Mouse (Mus musculus) regulatory T cell (primary cell): ENCODE measurements around the gene Lta.

Experiments
- in situ Hi-C: fragments of 300-600 bp; cut with MboI, MseI; formaldehyde crosslinking; loops from one replicate; pipeline ENCODE4 v1.15.1; 2025; ENCODE audit warnings: high pct_unique_total_duplicates

Gene Lta

DNA sequence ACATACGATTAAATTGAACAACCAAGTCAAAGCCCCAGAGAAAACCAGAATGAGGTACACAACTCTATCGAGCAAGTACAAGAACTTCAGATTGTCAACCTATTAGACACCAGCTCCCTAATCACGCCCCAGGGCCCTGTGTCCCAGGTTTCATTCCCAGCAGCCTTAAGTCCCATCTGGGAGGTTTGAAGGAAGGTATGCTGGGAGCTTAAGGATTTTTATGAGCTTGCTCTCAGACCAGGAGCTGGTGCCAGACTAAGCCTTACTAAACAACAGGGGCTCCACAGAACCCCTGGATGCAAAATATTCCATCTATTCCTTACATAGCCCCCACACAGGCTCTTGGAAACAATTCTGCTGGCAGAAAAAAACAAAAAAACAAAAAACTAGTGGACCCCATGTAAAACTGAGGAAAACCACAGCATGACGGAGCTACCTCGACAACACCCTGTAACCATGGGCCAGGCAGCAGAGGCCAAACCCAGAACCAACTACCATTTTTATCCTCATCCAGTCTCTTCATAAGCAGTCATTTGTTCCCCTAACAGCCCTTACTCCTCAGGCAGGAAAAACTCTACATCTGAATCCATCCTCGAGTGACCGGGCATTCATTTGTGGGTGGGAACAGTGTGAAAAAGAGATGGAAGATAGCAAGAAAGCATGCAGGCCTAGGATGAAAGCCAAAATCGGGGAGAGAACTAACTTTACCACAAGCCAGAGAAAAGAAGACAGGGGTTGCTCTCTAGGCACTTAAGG lies 41.6 kb downstream of the Lta start:
- in situ Hi-C loops = no loop called here

DNA sequence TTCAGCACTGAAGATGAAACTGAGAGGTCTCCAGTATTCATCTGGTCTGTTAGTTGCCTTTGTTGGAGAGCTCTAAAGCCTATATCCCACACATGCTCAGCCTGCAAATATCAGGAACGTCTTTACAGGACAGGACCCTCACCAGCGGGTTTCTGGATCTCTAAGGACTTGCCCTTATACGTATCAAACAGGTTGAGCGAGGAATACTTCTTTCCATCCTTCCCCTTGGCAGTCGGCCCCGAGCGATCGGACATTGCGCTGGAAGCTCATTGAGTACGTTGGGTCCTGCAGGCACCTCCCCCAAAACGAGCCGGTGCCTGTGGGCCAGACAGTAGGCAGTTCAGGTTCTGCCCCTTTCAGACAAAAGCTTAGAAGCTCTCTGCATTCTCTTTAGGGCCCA lies 42.4 kb downstream of the Lta start:
- in situ Hi-C loops = no loop called here

DNA sequence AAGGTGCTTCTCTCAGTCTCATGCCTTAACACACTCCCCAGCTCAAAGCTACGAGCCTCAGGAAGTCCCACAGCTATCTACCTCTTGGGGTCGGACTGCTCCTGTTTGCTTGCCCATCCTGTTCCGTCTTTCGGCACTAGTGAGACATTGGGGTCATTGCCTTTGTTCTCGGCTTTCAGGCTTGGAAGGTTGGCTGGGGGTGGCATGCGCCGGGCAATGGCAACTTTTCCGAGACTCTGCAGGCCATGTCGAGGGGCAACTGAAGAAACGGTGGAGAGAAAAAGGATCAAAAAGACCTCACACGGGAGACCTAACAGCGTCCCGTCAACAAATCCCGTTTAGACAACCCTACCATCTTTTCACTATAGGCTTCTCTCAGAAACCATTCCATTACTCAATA lies 43.0 kb downstream of the Lta start:
- in situ Hi-C loops = no loop called here

DNA sequence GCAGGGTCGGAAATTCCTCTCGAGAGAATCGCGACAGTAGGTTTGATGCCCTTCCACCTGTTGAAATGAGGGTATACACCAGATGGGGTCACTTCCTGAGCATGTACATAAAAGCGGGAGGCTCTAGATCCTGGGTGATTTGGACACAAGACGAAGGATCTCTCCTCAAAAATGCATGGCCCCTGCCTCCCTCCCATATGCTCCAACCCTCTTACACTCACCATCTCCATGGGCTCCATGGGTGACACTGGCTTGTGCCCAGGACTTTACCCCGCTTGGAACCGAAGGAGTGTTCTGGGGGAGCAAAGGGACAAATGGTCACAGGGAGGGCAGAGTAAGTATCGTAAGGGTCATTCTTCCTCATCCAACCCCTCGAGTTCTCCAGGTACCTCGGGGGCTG lies 43.7 kb downstream of the Lta start:
- in situ Hi-C loops = no loop called here

DNA sequence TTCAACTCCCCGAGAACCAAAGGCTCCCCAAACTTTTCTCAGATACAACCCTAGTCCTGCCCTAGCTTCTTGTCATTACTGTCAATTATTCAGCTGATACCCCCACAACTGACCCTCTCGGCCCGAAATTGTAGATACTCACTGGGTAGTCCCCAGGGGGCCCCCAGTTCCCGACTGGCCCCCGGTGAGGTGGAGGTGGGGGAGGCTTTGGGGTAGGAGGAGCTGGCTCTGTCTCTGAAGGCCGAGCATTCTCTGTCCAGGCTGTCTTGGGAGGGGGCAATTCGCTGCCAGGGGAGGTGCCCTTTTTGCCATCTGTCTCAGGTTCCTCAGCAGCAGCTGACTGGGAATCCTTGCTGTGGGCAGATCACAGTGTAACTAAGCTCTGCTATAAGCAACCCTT lies 45.5 kb downstream of the Lta start:
- in situ Hi-C loops = no loop called here

DNA sequence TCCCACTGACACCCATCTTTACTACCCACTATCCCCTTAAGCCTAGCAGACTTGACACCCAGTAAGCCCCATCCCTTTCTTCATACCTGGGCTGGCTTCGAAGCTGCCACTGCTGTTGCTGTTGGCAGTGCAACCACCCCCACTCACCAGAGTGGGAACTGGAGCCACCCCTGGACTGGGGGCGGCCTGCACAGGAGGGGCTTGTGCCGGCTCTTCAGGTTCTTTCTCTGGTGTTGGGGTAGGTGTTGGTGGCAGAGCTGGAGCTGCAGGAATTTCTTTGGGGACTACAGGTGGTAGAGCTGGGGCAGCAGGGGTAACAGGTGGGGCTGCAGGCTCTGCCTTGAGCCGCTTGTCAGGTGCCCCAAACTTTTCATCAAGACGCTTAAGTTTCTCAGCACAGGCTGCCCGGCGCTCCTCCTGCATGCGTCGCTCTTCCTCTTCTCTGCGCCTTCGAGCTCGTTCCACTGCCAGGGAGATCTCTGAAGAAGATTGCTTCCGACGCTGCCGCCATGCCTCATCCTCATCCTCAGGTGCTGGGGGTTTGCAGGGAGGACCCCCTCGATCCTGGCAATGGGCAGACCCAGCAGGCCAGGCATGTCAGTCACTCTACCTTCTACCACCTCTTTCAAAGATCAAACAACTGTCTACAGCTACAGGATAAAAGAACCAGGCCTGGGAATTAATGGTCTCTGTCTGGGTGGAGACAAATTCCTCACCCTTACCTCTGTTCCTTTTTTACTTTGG lies 46.1 kb downstream of the Lta start:
- in situ Hi-C loops = no loop called here

DNA sequence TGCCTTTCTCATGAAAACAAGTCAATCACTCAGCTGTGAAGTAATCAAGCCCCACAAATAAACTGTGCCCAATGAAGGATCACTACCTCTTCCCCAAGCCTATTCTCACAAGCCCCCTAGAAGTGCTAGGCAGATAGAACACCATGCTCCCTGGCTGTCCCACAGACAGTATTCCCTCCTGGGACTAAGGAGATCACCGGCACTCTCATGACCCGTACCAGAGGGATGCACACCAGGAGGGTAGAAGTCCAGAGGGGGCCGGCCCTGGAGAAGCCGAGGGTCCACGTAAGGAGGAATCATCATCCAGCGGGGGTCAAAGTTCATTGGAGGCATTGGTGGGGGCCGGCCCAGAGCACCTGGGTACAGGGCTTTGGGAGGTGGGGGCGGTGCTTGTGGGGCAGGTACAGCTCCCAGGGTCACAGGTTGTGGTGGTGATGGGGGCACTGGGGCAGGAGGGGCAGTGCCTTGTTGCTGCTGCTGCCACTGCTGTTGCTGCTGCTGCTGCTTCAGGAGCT lies 47.4 kb downstream of the Lta start:
- in situ Hi-C loops = no loop called here

DNA sequence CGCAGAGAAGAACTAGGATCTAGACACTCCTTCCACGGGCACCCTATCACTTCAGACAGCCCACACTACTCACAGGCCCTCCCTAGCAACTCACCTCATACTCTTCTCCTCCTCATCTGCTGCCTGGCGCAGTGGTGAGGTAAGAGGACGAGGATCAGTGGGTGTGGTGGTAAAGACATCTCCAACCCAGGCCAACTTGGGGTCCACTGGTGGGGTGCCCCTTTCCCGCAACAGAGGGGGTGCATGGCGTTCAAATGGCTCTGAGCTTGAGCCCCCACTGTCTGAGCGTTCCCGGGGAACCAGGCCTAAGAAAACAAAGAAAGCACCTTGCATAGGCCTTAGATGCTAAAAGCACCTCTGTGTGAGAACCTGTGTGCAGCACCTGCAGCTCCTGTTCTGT lies 47.9 kb downstream of the Lta start:
- in situ Hi-C loops = no loop called here

DNA sequence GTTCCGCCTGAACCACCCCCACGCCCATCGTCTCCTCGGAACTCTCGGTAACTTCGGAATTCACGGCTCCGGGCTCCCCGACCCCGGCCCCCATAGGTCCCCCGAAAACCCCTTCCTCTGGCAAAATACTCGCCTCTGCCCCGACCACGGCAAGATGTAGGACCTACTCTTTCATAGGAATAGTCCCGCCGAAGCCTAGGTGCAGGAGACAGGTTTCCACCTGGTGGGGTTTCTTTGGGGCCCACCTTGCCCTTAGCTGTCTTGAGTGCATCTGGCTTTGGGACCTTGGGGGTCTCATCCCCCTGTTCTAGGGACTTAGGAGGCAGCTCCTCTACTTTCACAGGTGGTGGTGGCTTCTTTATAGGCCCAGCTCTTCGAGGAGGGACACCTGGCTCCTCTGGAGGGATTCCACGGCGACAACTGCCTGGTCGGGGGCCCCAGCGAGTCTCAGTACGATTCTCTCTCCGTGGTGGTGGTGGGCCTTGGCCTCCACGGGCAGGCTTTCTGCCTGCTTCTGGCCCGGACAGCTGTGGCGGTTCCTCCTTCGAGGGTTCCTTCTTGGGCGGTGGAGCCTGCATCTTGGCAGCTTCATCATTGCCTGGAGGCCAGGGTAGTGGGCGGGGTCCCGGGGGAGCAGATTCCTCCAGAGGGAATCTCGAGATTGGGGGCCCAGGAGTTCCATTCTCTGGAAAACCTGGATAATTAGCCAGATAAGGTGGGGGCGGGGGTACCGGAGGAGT lies 48.5 kb downstream of the Lta start:
- in situ Hi-C loops = no loop called here

DNA sequence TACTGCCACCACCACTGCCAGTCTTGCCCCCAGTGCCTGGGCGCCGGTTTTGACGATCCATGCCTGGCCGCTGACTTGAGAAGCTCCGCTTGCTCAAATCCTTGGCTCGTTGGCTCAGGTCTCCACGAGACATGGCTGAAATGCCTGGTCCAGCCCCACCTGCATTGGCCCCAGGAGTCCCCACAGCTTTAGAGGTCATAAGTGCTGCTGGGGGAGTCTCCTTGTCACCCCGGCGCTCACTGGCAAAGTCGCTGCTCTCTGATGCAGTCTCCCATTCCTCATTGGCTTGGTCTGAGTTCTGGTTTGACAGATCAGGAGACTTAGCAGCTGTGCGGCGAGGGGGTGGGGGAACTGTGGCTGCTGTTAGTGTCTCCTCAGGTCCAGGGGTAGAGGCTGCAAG lies 49.7 kb downstream of the Lta start:
- in situ Hi-C loops = no loop called here

DNA sequence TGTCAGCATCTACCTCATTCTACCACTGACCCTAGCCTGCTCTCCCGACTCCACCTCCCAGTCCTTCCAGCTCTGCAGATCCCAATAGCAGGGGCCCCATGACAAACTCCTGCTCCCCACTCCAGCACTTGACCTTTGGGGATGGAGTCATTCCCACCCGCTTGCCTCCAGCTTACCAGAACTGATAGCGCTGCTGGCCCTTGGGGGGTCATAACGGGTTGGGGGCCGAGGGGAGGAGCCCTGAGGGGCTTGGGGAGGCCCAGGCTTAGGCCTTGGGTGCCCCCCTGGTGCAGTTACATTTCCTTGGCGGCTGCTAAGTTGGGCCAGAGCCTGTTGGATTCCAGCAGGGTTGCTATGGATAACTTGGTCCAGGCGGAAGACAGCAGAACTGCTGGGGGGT lies 50.5 kb downstream of the Lta start:
- in situ Hi-C loops = no loop called here

DNA sequence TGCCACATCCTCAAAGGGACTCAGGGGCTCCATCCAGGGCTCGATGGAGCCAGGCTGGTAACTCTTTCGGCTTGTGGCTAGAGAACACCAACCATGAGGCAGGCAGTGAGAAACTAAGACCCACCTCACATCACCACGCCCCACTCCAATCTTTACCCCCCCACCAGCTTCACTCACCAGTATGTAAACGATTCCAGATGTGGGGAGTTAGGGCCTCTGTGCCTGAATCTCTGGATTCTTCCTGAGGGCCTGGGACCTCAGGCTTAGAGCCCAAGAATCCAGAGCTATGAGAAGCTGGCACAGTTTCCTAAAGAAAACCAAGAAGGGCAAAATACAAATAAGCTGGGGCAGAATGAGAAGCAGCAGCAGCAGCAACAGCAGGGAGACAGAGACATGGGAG lies 51.2 kb downstream of the Lta start:
- in situ Hi-C loops = no loop called here
